Mouse (Mus musculus): ENCODE measurements around the gene Gm20388. TPM values are rescaled to one million over a fixed set of nuclear protein-coding genes. Genes with fewer than 3 reads are reported as not detected.
A peak's percentile ranks its signal among the peaks of the same experiment; 100 is the strongest.

Gm20388 gene
- total RNA-seq, 2 experiments from 2014 or later: 2.4 to 2.6 TPM

- Histone ChIP-seq H3K4me3 (no peak overlapping the region), H3K27ac (no peak overlapping the region)
- DNase-seq (ENCODE audit: extremely low spot score in 1 of 2, low spot score in 2 of 2): no peak
- intact Hi-C loops (cut with DNase I): no loop called here
- TF ChIP-seq CTCF (IDR thresholded peaks at IDR 0.05): no peak
These were observed 3471.9 kb downstream of the Gm20388 start for GRCm38 (mm10) chr8:123382516-123382915.

DNA sequence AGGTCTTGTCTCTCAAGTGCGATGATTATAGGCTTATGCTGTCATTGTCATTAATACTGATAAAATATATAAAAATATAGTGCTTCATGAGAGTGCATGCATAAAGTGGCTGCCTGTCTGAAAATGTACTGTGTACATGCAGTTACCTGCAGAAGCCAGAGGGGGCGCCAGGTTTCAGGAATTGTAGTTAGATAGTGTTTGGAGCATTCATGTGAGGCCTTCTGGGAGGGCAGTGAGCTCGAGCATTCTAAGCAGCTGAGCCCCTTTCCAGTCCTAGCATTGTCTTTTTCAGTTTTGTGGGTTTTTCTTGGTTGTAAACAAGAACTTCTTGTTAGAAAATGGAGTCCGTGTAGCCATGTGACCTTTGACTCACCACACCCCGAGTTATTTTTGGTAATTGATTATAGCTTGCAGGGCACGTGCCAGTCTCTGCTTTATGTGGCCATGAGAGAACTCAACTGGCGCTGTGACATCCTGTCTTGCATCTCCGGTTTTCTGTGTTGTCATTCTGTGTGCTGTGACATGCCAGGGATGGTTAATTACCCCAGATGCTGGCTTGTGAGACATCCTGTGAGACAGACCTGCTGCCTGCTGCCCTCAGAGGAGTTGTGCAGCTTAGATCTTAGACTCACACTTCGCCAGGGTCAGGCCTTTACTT lies 3474.4 kb downstream of the Gm20388 start:
- DNase-seq (ENCODE audit: extremely low spot score in 1 of 2, low spot score in 2 of 2): no peak

DNA sequence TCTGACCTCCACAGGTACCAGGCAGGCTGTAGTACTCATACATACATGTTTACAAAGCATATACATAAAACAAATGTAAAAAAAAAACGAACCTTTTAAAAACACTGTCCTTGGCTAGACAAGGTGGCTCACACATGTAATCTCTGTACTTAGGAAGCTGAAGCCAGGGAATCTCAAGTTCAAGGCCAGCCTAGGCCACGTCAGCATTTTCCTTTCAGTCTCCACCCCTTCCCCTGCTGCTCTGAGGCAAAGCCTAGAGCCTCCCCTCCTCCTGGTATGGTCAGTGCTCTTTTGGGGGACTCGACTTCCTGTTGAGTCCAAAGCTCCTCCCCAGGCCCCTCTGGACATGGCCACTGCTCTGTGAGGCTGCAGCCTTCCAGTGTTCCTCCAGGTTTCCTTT lies 3476.4 kb downstream of the Gm20388 start:
- no peak for TF ChIP-seq CTCF (IDR thresholded peaks at IDR 0.05)

More for the DNA sequence above, 3474.4 kb downstream of the Gm20388 start:
- intact Hi-C loops (cut with DNase I): no loop called here
- Histone ChIP-seq H3K4me3 (no peak overlapping the region), H3K27ac (no peak overlapping the region)
- TF ChIP-seq CTCF (IDR thresholded peaks at IDR 0.05): peak; percentile 73

DNA sequence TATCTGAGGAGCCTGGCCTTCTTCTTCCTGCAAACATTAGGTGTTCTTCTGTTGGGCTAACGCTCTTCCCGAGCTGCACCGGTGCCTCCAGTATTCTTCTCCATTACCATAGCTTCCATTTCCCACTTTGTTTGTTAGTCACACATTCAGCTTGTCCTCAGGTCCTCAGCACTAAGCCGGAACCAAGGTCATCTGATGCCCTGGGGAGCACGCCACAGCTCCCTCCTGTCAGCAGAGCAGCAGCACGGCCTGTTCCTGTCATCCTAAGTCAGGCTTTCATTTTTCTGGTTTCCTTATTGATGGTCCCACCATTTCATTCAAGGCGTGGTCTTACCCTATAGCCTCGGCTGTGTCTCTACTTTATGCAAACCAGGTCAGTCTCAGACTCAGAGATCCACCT lies 3477.2 kb downstream of the Gm20388 start:
- no peak overlapping the region for H3K27ac ChIP-seq
- H3K4me3 ChIP-seq: no peak overlapping the region
- TF ChIP-seq CTCF (IDR thresholded peaks at IDR 0.05): no peak
- no peak for DNase-seq (ENCODE audit: extremely low spot score in 1 of 2, low spot score in 2 of 2)
- intact Hi-C loops (cut with DNase I): no loop called here

More for the DNA sequence above, 3476.4 kb downstream of the Gm20388 start:
- intact Hi-C loops (cut with DNase I): no loop called here
- H3K27ac ChIP-seq: no peak overlapping the region
- no peak for DNase-seq (ENCODE audit: extremely low spot score in 1 of 2, low spot score in 2 of 2)
- no peak overlapping the region for H3K4me3 ChIP-seq

GRCm38 (mm10) chr8:123389026-123389425 lies 3478.4 kb downstream of the Gm20388 start:
- intact Hi-C loops (cut with DNase I): no loop called here
- no peak overlapping the region for H3K27ac ChIP-seq
- no peak for DNase-seq (ENCODE audit: extremely low spot score in 1 of 2, low spot score in 2 of 2)
- no peak for TF ChIP-seq CTCF (IDR thresholded peaks at IDR 0.05)
- H3K4me3 ChIP-seq: no peak overlapping the region

DNA sequence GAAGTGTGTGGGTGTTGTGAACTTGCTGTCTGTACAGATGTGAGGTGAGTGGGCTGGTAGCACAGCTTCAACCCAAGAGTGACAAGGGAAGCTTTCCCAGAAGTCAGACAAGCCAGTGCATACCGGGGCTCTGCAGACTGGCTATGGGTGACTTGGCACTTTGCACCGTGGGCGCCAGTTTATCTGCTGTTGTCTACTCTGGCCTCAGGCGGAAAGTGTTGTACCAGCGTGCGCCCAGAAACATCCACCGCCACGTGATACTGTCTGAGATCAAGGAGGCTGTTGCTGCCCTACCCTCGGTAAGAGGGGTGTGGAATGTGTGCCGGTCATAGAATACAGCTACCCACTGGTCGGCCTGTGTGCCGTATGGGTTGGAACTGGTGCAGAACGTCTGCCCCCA lies 3487.7 kb downstream of the Gm20388 start:
- intact Hi-C loops (cut with DNase I): no loop called here
- H3K27ac ChIP-seq: no peak overlapping the region
- no peak overlapping the region for H3K4me3 ChIP-seq
- DNase-seq (ENCODE audit: extremely low spot score in 1 of 2, low spot score in 2 of 2): no peak
- no peak for TF ChIP-seq CTCF (IDR thresholded peaks at IDR 0.05)

DNA sequence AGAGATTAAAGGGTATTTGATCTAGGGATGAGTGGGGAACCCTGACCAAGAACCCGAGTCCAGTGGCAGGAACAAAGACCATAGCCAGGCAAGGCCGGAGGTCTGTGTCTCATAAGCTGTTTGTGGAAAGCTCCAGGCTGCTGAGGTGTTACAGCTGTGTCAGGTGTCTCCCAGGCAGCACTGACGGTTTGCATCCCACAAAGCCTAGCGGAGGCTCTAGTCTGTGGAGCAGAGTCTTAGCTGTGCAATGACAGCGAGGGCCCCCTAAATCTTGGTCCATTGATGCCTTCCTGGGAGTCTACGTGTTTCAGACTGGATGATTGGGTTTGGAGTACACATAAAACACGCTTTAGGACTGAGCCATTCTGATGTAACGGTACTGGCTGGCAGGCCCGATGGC lies 3491.3 kb downstream of the Gm20388 start:
- no peak for TF ChIP-seq CTCF (IDR thresholded peaks at IDR 0.05)
- intact Hi-C loops (cut with DNase I): no loop called here
- no peak for DNase-seq (ENCODE audit: extremely low spot score in 1 of 2, low spot score in 2 of 2)
- Histone ChIP-seq H3K4me3 (no peak overlapping the region), H3K27ac (no peak overlapping the region)

GRCm38 (mm10) chr8:123402730-123403326 lies 3492.2 kb downstream of the Gm20388 start:
- Histone ChIP-seq H3K27ac (no peak overlapping the region), H3K4me3 (no peak overlapping the region)
- DNase-seq (ENCODE audit: extremely low spot score in 1 of 2, low spot score in 2 of 2): no peak
- intact Hi-C loops (cut with DNase I): no loop called here
- TF ChIP-seq CTCF (IDR thresholded peaks at IDR 0.05): no peak

DNA sequence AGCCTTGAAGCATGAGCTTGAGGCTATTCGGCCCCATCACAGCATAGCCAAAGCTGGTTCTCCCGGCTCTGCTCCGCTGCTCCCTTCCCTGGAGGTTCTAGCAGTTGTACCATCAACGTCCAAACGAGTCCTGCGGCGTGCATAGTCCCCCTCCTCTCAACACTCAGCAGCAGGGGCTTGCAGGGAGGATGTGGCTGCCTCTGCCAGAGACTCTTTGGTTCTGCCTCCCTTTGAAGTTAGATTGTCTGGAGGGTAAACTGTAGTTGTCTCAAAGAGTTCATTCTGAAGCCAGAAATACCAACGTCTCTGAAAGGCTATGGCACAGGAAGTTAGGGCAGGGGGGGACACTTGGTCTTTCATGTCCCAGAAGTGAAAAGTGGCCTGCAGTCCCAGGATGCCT lies 3493.9 kb downstream of the Gm20388 start:
- DNase-seq (ENCODE audit: extremely low spot score in 1 of 2, low spot score in 2 of 2): no peak
- TF ChIP-seq CTCF (IDR thresholded peaks at IDR 0.05): no peak
- intact Hi-C loops (cut with DNase I): no loop called here
- Histone ChIP-seq H3K4me3 (no peak overlapping the region), H3K27ac (no peak overlapping the region)

GRCm38 (mm10) chr8:123406786-123407185 lies 3496.1 kb downstream of the Gm20388 start, which contains the start of gene Mc1r:
TSS of gene Mc1r (plus strand) at chr8:123407107.
- peak; percentile 95 for TF ChIP-seq CTCF (IDR thresholded peaks at IDR 0.05)
- Histone ChIP-seq H3K4me3 (no peak within 1 kb of the TSS), H3K27ac (no peak within 1 kb of the TSS)
- DNase-seq (ENCODE audit: extremely low spot score in 1 of 2, low spot score in 2 of 2): peak; percentile 70 to 77
- intact Hi-C loops (cut with DNase I): no loop called here

- Histone ChIP-seq H3K4me3 (no peak overlapping the region), H3K27ac (no peak overlapping the region)
- TF ChIP-seq CTCF (IDR thresholded peaks at IDR 0.05): no peak
- intact Hi-C loops (cut with DNase I): no loop called here
- DNase-seq (ENCODE audit: extremely low spot score in 1 of 2, low spot score in 2 of 2): no peak
These were observed 3497.0 kb downstream of the Gm20388 start for GRCm38 (mm10) chr8:123407612-123408011.

DNA sequence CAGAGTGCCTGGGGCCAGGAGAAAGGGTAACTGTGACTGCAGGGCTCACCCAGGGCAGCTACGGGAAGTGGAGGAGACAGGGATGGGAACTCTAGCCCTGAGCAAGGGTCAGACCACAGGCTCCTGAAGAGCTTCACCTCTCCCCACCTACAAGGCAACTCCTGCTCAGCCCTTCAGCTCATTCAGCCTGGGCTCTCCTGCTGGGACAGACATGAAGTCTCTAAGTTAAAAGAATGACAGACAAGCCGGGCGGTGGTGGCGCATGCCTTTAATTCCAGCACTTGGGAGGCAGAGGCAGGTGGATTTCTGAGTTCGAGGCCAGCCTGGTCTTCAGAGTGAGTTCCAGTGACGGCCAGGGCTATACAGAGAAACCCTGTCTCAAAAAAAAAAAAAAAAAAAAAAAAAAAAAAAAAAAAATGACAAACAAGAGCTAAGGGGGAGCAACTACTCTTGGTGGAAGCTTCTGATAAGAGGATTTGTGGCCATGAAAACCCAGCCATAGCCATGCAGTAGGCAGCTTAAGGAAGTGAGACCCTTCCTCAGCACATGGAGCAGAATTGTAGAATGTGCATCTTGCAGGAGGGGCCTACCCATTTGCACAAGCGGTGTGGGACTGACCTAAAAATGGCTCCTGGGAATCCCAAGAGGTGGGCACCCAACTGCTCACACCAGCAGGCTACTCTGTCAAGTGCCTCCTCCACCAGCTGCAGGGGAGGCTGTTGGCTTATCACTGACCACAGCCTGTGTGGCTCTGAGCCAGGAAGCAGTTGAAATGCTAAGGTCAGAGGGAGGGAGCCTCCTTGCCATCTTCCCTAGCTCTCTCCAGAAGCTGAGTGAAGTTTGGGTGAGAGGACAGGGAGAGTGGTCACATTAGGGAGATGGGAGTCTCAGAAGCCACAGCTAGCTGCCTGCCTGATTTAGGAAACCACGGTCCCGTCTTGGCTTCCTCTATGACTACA lies 3498.2 kb downstream of the Gm20388 start:
- intact Hi-C loops (cut with DNase I): no loop called here
- no peak for TF ChIP-seq CTCF (IDR thresholded peaks at IDR 0.05)
- H3K27ac ChIP-seq: no peak overlapping the region
- DNase-seq (ENCODE audit: extremely low spot score in 1 of 2, low spot score in 2 of 2): no peak
- no peak overlapping the region for H3K4me3 ChIP-seq
